Mouse (Mus musculus): ENCODE results near the gene Tctex1d4. TPM values are rescaled to one million over a fixed set of nuclear protein-coding genes. Genes with fewer than 3 reads are reported as not detected.

Tctex1d4 gene
- polyA plus RNA-seq, 1 experiment from 2014 or later = not detected

GRCm38 (mm10) chr4:117120445-117121414, 5.9 kb upstream of the Tctex1d4 start:
- Histone ChIP-seq H3K9me3 (no peaks in the 10 kb centered on the region), H3K4me1 (peaks cover 26% of the 10 kb centered on the region), H3K36me3 (no peaks in the 10 kb centered on the region), H3K9ac (peak overlapping the region; percentile 78), H3K27me3 (replicated peaks) (no peaks in the 10 kb centered on the region), H3K4me2 (peak overlapping the region; percentile 88), H3K4me3 (peak overlapping the region; percentile 77), H3K27ac (replicated peaks) (peak overlapping the region; percentile 86)
- peak; percentile 75; the same call in 1 of the 2 replicates for ATAC-seq (ENCODE audit: extremely low read depth, insufficient number of reproducible peaks, low FRiP score, low TSS enrichment)
- under 1% methylated on average over 69 of the region's 69 CpGs for WGBS

- Histone ChIP-seq H3K27me3 (replicated peaks) (no peaks in the 10 kb centered on the region), H3K9ac (0 out of 2 replicates have a peak overlapping the region, but pooled peaks have one; percentile 28), H3K9me3 (no peaks in the 10 kb centered on the region), H3K27ac (replicated peaks) (no peak overlapping the region), H3K4me2 (no peak overlapping the region), H3K4me1 (peaks cover 34% of the 10 kb centered on the region), H3K36me3 (no peaks in the 10 kb centered on the region), H3K4me3 (no peak overlapping the region)
- WGBS = 77% methylated on average over 4 of the region's 4 CpGs
- ATAC-seq (ENCODE audit: extremely low read depth, insufficient number of reproducible peaks, low FRiP score, low TSS enrichment) = no peak
Measured at GRCm38 (mm10) chr4:117122209-117122608, 4.4 kb upstream of the Tctex1d4 start.

GRCm38 (mm10) chr4:117123546-117124217, 2.9 kb upstream of the Tctex1d4 start:
- peaks cover 34% of the 10 kb centered on the region for H3K4me1 ChIP-seq
- peaks cover 7% of the 10 kb centered on the region for H3K36me3 ChIP-seq
- no peaks in the 10 kb centered on the region for H3K9me3 ChIP-seq
- ATAC-seq (ENCODE audit: extremely low read depth, insufficient number of reproducible peaks, low FRiP score, low TSS enrichment) = no peak
- H3K9ac ChIP-seq = no peak overlapping the region
- H3K27ac ChIP-seq (replicated peaks) = no peak overlapping the region
- WGBS = 68% methylated on average over 8 of the region's 9 CpGs
- H3K4me3 ChIP-seq = no peak overlapping the region
- H3K4me2 ChIP-seq = no peak overlapping the region
- H3K27me3 ChIP-seq (replicated peaks) = no peaks in the 10 kb centered on the region

- Histone ChIP-seq H3K27ac (replicated peaks) (peak overlapping the region; percentile 91), H3K4me1 (peaks cover 34% of the 10 kb centered on the region), H3K36me3 (peaks cover 12% of the 10 kb centered on the region), H3K9me3 (no peaks in the 10 kb centered on the region), H3K4me2 (no peak overlapping the region), H3K9ac (no peak overlapping the region), H3K27me3 (replicated peaks) (no peaks in the 10 kb centered on the region), H3K4me3 (no peak overlapping the region)
- 73% methylated on average over 3 of the region's 3 CpGs for WGBS
- no peak for ATAC-seq (ENCODE audit: extremely low read depth, insufficient number of reproducible peaks, low FRiP score, low TSS enrichment)
Measured at GRCm38 (mm10) chr4:117124218-117124517, 2.4 kb upstream of the Tctex1d4 start.

- WGBS = 52% methylated on average over 14 of the region's 14 CpGs
- Histone ChIP-seq H3K27me3 (replicated peaks) (no peaks in the 10 kb centered on the region), H3K4me1 (peaks cover 32% of the 10 kb centered on the region), H3K9ac (peak overlapping the region; percentile 68), H3K9me3 (no peaks in the 10 kb centered on the region), H3K36me3 (peaks cover 14% of the 10 kb centered on the region), H3K4me3 (no peak overlapping the region), H3K27ac (replicated peaks) (peak overlapping the region; percentile 91), H3K4me2 (peak overlapping the region; percentile 8)
- no peak for ATAC-seq (ENCODE audit: extremely low read depth, insufficient number of reproducible peaks, low FRiP score, low TSS enrichment)
Measured at GRCm38 (mm10) chr4:117124518-117125347, 1.9 kb upstream of the Tctex1d4 start.

- Histone ChIP-seq H3K27ac (replicated peaks) (peak within 1 kb of the TSS; percentile 91), H3K27me3 (replicated peaks) (peaks cover 3% of the 10 kb centered on the region; the same call in 1 of the 2 replicates), H3K4me1 (peaks cover 28% of the 10 kb centered on the region), H3K4me3 (no peak within 1 kb of the TSS), H3K36me3 (peaks cover 17% of the 10 kb centered on the region), H3K4me2 (peak within 1 kb of the TSS; percentile 20), H3K9ac (peak within 1 kb of the TSS; percentile 68), H3K9me3 (no peaks in the 10 kb centered on the region)
- no peak; the same call in 1 of the 2 replicates for ATAC-seq (ENCODE audit: extremely low read depth, insufficient number of reproducible peaks, low FRiP score, low TSS enrichment)
- WGBS = 41% methylated on average over 8 of the region's 8 CpGs
Measured at GRCm38 (mm10) chr4:117125348-117125909, 1.2 kb upstream of the Tctex1d4 start, which contains the start of gene Btbd19. TSS of gene Btbd19 (minus strand) at chr4:117125725.

GRCm38 (mm10) chr4:117125910-117126674, 502 bp upstream of the Tctex1d4 start:
- Histone ChIP-seq H3K36me3 (peaks cover 17% of the 10 kb centered on the region), H3K27me3 (replicated peaks) (peaks cover 6% of the 10 kb centered on the region; the same call in 1 of the 2 replicates), H3K9ac (peak overlapping the region; percentile 21; the same call in 1 of the 2 replicates), H3K27ac (replicated peaks) (peak overlapping the region; percentile 91), H3K9me3 (no peaks in the 10 kb centered on the region), H3K4me3 (no peak overlapping the region), H3K4me2 (0 out of 2 replicates have a peak overlapping the region, but pooled peaks have one; percentile 20), H3K4me1 (peaks cover 28% of the 10 kb centered on the region)
- 43% methylated on average over 15 of the region's 15 CpGs for WGBS
- no peak; the same call in 1 of the 2 replicates for ATAC-seq (ENCODE audit: extremely low read depth, insufficient number of reproducible peaks, low FRiP score, low TSS enrichment)

- Histone ChIP-seq H3K4me2 (no peak overlapping the region), H3K27ac (replicated peaks) (no peak overlapping the region), H3K9me3 (no peaks in the 10 kb centered on the region), H3K9ac (no peak overlapping the region), H3K36me3 (peaks cover 17% of the 10 kb centered on the region), H3K27me3 (replicated peaks) (peaks cover 26% of the 10 kb centered on the region), H3K4me3 (no peak overlapping the region), H3K4me1 (peaks cover 29% of the 10 kb centered on the region)
- WGBS = 79% methylated on average over 33 of the region's 33 CpGs
- no peak for ATAC-seq (ENCODE audit: extremely low read depth, insufficient number of reproducible peaks, low FRiP score, low TSS enrichment)
Measured at GRCm38 (mm10) chr4:117127991-117128686, 1.5 kb downstream of the Tctex1d4 start.

- Histone ChIP-seq H3K4me1 (peaks cover 22% of the 10 kb centered on the region), H3K27me3 (replicated peaks) (peaks cover 30% of the 10 kb centered on the region), H3K36me3 (peaks cover 17% of the 10 kb centered on the region), H3K4me3 (no peak overlapping the region), H3K9me3 (no peaks in the 10 kb centered on the region), H3K4me2 (no peak overlapping the region), H3K27ac (replicated peaks) (no peak overlapping the region), H3K9ac (no peak overlapping the region)
- 71% methylated on average over 6 of the region's 6 CpGs for WGBS
- ATAC-seq (ENCODE audit: extremely low read depth, insufficient number of reproducible peaks, low FRiP score, low TSS enrichment) = no peak
Measured at GRCm38 (mm10) chr4:117130790-117131189, 4.2 kb downstream of the Tctex1d4 start.

All from heart, embryonic 13.5 days (tissue).